Mouse (Mus musculus) lung, adult 2 months (tissue): Measurements from ENCODE around the gene Srsf10.

Experiments used
- CTCF ChIP-seq: fragments of 200-500 bp; IDR thresholded peaks from 2 replicates; pipeline ENCODE4 v1.5.1; 2011; ENCODE audit warnings: mild to moderate bottlenecking, low read length, control low read depth; ENCODE audit not compliant: insufficient read depth
- POLR2A ChIP-seq: fragments of 200-500 bp; IDR thresholded peaks from 2 replicates; pipeline ENCODE4 v1.6.1; 2011; ENCODE audit warnings: low read depth, mild to moderate bottlenecking, control low read depth, low read length, borderline replicate concordance; ENCODE audit errors: extremely low read depth

GRCm38 (mm10) chr4:135818366-135818765, 37.2 kb upstream of the Srsf10 start:
- TF ChIP-seq CTCF (no peak), POLR2A (no peak)
